Mouse (Mus musculus) brain, embryonic 14.5 days (tissue): ENCODE results near the gene Lhx4.

ENCODE experiments used
- CTCF ChIP-seq: fragments of 200-500 bp; IDR thresholded peaks from 2 replicates; pipeline ENCODE4 v1.5.1; 2012; ENCODE audit warnings: inconsistent platforms, mild to moderate bottlenecking, moderate library complexity, borderline replicate concordance; ENCODE audit not compliant: insufficient read depth, insufficient read length; ENCODE audit errors: extremely low read depth
- POLR2A ChIP-seq: fragments of 200-500 bp; IDR thresholded peaks from 2 replicates; pipeline ENCODE4 v1.6.1; 2012; ENCODE audit warnings: mild to moderate bottlenecking, inconsistent platforms, borderline replicate concordance; ENCODE audit not compliant: poor library complexity, insufficient read depth, insufficient read length, severe bottlenecking; ENCODE audit errors: extremely low read depth

DNA sequence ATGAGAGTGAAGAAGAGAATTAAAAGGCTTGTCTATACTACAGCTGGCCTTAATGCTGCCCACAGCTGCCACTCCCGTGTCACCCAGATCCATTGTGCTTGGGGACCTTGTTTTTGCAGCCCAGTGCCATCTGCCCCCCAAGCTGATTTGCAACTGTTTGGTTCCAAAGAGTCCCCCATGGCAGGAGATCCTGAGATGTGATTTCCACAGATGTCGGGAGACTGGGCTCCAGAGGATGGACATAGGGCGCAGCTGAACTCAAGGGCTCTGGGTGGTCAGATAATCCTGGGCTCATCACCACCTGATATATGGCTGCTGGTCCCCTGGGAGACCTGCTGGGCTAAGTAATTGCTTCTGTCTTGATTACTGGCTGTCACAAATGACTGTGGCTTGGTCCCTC, 32.6 kb downstream of the Lhx4 start:
- no peak for TF ChIP-seq CTCF
- no peak for TF ChIP-seq POLR2A
